Mouse (Mus musculus): ENCODE measurements around the gene Vash1. TPM values are rescaled to one million over a fixed set of nuclear protein-coding genes. Genes with fewer than 3 reads are reported as not detected.

Gene Vash1
- polyA plus RNA-seq, 1 experiment: 1.6 TPM

DNA sequence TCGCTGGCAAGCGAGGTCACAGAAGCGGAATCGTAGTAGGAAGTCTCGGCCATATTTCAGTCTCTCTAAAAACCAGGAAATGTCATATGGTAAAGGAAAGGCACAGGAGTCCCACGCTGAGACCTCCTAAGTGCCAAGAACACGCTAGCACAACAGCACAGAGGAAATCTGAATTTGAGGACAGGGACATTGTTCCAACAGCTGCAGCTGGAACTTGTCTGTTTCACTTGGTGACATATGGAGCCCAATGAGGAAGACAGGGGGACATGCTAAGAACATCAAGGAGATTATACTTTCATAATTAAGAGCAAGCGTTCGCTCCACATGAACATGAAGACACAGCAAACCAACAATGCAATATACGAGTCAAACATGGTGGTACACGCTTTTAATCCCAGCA, 38.5 kb downstream of the Vash1 start:
- H3K4me2 ChIP-seq (ENCODE audit: low read depth): no peak overlapping the region
- H3K79me2 ChIP-seq (ENCODE audit: control insufficient read depth, insufficient read depth): no peaks in the 10 kb centered on the region
- H3K36me3 ChIP-seq (ENCODE audit: control insufficient read depth, insufficient read depth): no peaks in the 10 kb centered on the region
- no peak overlapping the region for H3ac ChIP-seq (ENCODE audit: control insufficient read depth, insufficient read length)
- no peak overlapping the region for H3K4me3 ChIP-seq
- TF ChIP-seq USF1 (IDR thresholded peaks at IDR 0.05; ENCODE audit: low read depth): no peak
- TF ChIP-seq MAX (IDR thresholded peaks at IDR 0.05; ENCODE audit: low read depth): no peak
- no peak for TF ChIP-seq MYOD1 (IDR thresholded peaks at IDR 0.05; ENCODE audit: control insufficient read depth in 1 of 3, insufficient read length in 2 of 3, low read depth in 2 of 3)
- peaks cover 29% of the 10 kb centered on the region for H3K27me3 ChIP-seq (ENCODE audit: control insufficient read depth, insufficient read depth, insufficient read length)

DNA sequence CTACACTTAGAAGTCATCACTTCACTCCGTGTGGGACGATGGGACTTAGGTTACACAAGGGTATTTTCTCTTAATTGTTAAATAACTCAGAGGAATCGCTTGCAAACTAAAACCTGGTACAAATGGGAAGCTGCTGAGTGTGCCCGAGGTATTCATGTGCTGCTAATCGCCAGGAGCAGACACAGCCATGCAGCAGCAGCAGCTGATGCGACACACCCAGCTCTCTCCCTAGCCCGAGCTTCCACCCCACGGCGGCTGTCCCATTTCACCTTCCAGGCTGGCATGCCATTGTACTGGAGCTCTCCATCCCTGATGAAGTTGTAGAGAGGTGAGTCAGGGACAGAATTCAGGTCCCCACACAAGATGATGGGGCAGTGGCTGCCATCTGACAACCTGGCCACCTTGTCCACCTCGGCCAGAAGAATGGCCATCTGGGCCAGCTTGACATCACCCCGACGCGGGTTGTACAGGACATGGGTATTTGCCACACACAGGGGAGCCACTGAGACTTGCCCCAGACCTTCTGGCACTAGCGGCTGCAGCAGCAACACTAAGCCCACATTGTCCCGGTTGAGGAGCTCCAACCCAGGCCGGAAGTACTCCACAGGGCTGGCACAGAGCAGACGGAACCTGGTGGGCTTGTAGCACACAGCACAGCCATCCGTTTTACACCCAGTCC, 41.6 kb downstream of the Vash1 start:
- Histone ChIP-seq H3K79me2 (ENCODE audit: control insufficient read depth, insufficient read depth) (no peaks in the 10 kb centered on the region), H3K4me3 (no peak overlapping the region), H3K36me3 (ENCODE audit: control insufficient read depth, insufficient read depth) (no peaks in the 10 kb centered on the region), H3ac (ENCODE audit: control insufficient read depth, insufficient read length) (no peak overlapping the region), H3K27me3 (ENCODE audit: control insufficient read depth, insufficient read depth, insufficient read length) (peaks cover 29% of the 10 kb centered on the region), H3K4me2 (ENCODE audit: low read depth) (no peak overlapping the region)
- no peak for TF ChIP-seq MAX (IDR thresholded peaks at IDR 0.05; ENCODE audit: low read depth)
- no peak for TF ChIP-seq TCF12 (IDR thresholded peaks at IDR 0.05; ENCODE audit: insufficient read depth, poor library complexity, severe bottlenecking)
- TF ChIP-seq CEBPB (IDR thresholded peaks at IDR 0.05; ENCODE audit: insufficient read depth, poor library complexity, severe bottlenecking): no peak
- no peak for TF ChIP-seq TCF3 (IDR thresholded peaks at IDR 0.05; ENCODE audit: insufficient read length, low read depth)
- TF ChIP-seq USF1 (IDR thresholded peaks at IDR 0.05; ENCODE audit: low read depth): no peak
- no peak for TF ChIP-seq POLR2A (IDR thresholded peaks at IDR 0.05; ENCODE audit: insufficient read length, low read depth)
- TF ChIP-seq MYOD1 (IDR thresholded peaks at IDR 0.05; ENCODE audit: control insufficient read depth in 1 of 3, insufficient read length in 2 of 3, low read depth in 2 of 3): peak in 1 of 3 experiments; percentile 30
- TF ChIP-seq MYOG (IDR thresholded peaks at IDR 0.05; ENCODE audit: control insufficient read depth in 1 of 3, insufficient read depth in 1 of 3, insufficient read length in 2 of 3, low read depth in 2 of 3): peak in 1 of 3 experiments; percentile 33

DNA sequence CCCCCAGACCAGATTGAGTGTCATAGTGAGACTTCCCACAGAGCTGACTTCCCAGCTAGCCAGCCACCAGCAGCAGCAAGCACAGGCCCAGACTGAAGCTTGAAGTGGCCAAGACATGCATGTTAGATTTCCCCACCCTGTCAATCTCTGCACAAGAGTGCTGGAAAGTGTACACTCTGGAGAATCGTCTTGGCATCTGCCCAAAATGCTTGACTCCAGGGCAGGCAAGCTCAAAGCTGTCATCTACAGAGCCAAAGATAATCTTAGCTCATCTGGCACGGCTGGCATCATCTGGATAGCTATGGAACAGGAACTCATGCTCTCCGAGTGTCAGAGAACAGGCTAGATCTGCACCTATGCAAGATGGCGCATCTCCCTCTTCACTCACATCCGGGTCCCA, 43.0 kb downstream of the Vash1 start:
- H3K79me2 ChIP-seq (ENCODE audit: control insufficient read depth, insufficient read depth): no peaks in the 10 kb centered on the region
- TF ChIP-seq MYOD1 (IDR thresholded peaks at IDR 0.05; ENCODE audit: control insufficient read depth in 1 of 3, insufficient read length in 2 of 3, low read depth in 2 of 3): no peak
- TF ChIP-seq MYOG (IDR thresholded peaks at IDR 0.05; ENCODE audit: control insufficient read depth in 1 of 3, insufficient read depth in 1 of 3, insufficient read length in 2 of 3, low read depth in 2 of 3): no peak
- no peak for TF ChIP-seq USF1 (IDR thresholded peaks at IDR 0.05; ENCODE audit: low read depth)
- no peak for TF ChIP-seq CEBPB (IDR thresholded peaks at IDR 0.05; ENCODE audit: insufficient read depth, poor library complexity, severe bottlenecking)
- TF ChIP-seq TCF12 (IDR thresholded peaks at IDR 0.05; ENCODE audit: insufficient read depth, poor library complexity, severe bottlenecking): no peak
- TF ChIP-seq E2F4 (IDR thresholded peaks at IDR 0.05; ENCODE audit: insufficient read depth): no peak
- TF ChIP-seq MAX (IDR thresholded peaks at IDR 0.05; ENCODE audit: low read depth): no peak
- no peak for TF ChIP-seq POLR2AphosphoS2 (IDR thresholded peaks at IDR 0.05; ENCODE audit: insufficient read length, low read depth)
- TF ChIP-seq POLR2A (IDR thresholded peaks at IDR 0.05; ENCODE audit: insufficient read length, low read depth): no peak
- TF ChIP-seq SRF (IDR thresholded peaks at IDR 0.05; ENCODE audit: control insufficient read depth, insufficient read length, low read depth): no peak
- TF ChIP-seq TCF3 (IDR thresholded peaks at IDR 0.05; ENCODE audit: insufficient read length, low read depth): no peak
- TF ChIP-seq REST (IDR thresholded peaks at IDR 0.05; ENCODE audit: insufficient read depth, insufficient read length): no peak
- no peak overlapping the region for H3ac ChIP-seq (ENCODE audit: control insufficient read depth, insufficient read length)
- H3K4me3 ChIP-seq: no peak overlapping the region
- peaks cover 29% of the 10 kb centered on the region for H3K27me3 ChIP-seq (ENCODE audit: control insufficient read depth, insufficient read depth, insufficient read length)
- no peak overlapping the region for H3K4me2 ChIP-seq (ENCODE audit: low read depth)
- H3K36me3 ChIP-seq (ENCODE audit: control insufficient read depth, insufficient read depth): no peaks in the 10 kb centered on the region

DNA sequence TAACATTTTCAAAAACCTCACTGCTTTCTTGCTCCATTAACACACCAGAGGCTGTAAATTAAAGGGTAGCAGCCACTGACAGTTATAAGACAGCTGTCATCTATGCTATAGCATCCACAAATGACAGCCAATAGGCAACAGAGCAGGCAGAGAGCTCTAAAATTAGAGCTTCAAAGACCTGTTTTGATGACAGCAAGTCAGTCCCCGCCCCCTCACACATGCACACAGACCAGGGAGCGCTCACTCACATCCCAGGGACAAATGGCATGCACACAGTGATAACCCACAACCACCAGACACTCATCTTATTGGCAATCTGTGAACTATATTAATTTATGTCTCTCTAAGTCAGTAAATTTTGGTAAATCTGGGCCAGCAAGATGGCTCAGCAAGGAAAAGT, 45.8 kb downstream of the Vash1 start:
- H3ac ChIP-seq (ENCODE audit: control insufficient read depth, insufficient read length): no peak overlapping the region
- no peaks in the 10 kb centered on the region for H3K36me3 ChIP-seq (ENCODE audit: control insufficient read depth, insufficient read depth)
- no peaks in the 10 kb centered on the region for H3K79me2 ChIP-seq (ENCODE audit: control insufficient read depth, insufficient read depth)
- H3K27me3 ChIP-seq (ENCODE audit: control insufficient read depth, insufficient read depth, insufficient read length): peaks cover 9% of the 10 kb centered on the region
- TF ChIP-seq SRF (IDR thresholded peaks at IDR 0.05; ENCODE audit: control insufficient read depth, insufficient read length, low read depth): no peak
- TF ChIP-seq E2F4 (IDR thresholded peaks at IDR 0.05; ENCODE audit: insufficient read depth): no peak
- no peak for TF ChIP-seq POLR2AphosphoS2 (IDR thresholded peaks at IDR 0.05; ENCODE audit: insufficient read length, low read depth)
- no peak for TF ChIP-seq USF1 (IDR thresholded peaks at IDR 0.05; ENCODE audit: low read depth)
- no peak for TF ChIP-seq TCF12 (IDR thresholded peaks at IDR 0.05; ENCODE audit: insufficient read depth, poor library complexity, severe bottlenecking)
- no peak for TF ChIP-seq TCF3 (IDR thresholded peaks at IDR 0.05; ENCODE audit: insufficient read length, low read depth)
- TF ChIP-seq REST (IDR thresholded peaks at IDR 0.05; ENCODE audit: insufficient read depth, insufficient read length): no peak
- no peak overlapping the region for H3K4me2 ChIP-seq (ENCODE audit: low read depth)
- H3K4me3 ChIP-seq: no peak overlapping the region

DNA sequence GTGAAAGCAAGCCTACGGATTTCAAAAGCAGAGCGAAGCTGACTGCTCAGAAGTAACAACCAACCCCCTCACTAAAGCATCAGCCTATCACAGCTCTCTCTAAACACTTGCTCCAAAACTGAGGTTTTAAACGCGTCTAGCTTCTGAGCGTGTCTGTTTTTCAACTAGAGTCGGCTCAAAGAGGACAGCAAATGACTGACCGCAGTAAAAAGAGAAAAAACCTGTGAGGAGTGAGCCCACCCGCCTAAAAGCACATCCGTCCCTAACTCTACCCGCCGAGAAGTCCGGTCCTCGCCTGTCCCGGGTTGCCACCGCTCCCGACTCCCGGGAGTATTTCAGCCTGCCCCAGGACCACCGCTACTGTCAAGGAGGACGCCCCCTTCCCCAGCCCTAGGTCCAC, 47.2 kb downstream of the Vash1 start:
- peak overlapping the region; percentile 23 for H3K4me3 ChIP-seq
- H3ac ChIP-seq (ENCODE audit: control insufficient read depth, insufficient read length): peak overlapping the region; percentile 1
- peak overlapping the region; percentile 88 for H3K4me2 ChIP-seq (ENCODE audit: low read depth)
- H3K27me3 ChIP-seq (ENCODE audit: control insufficient read depth, insufficient read depth, insufficient read length): no peaks in the 10 kb centered on the region
- TF ChIP-seq POLR2AphosphoS2 (IDR thresholded peaks at IDR 0.05; ENCODE audit: insufficient read length, low read depth) (no peak), POLR2A (IDR thresholded peaks at IDR 0.05; ENCODE audit: insufficient read length, low read depth) (no peak), MYOD1 (IDR thresholded peaks at IDR 0.05; ENCODE audit: control insufficient read depth in 1 of 3, insufficient read length in 2 of 3, low read depth in 2 of 3) (no peak), MAX (IDR thresholded peaks at IDR 0.05; ENCODE audit: low read depth) (no peak)
- H3K79me2 ChIP-seq (ENCODE audit: control insufficient read depth, insufficient read depth): no peaks in the 10 kb centered on the region
- no peaks in the 10 kb centered on the region for H3K36me3 ChIP-seq (ENCODE audit: control insufficient read depth, insufficient read depth)
